Mouse (Mus musculus): ENCODE data around the gene Wdr18.

Gene Wdr18

GRCm38 (mm10) chr10:79977324-79977723 is 17.4 kb downstream of the Wdr18 start:
- no peak for DNase-seq (ENCODE audit: low spot score)

GRCm38 (mm10) chr10:79978061-79978460 is 18.1 kb downstream of the Wdr18 start:
- no peak for DNase-seq (ENCODE audit: low spot score)

- DNase-seq (ENCODE audit: low spot score), result no peak
Measured at GRCm38 (mm10) chr10:79979401-79980155, 19.6 kb downstream of the Wdr18 start.

DNA sequence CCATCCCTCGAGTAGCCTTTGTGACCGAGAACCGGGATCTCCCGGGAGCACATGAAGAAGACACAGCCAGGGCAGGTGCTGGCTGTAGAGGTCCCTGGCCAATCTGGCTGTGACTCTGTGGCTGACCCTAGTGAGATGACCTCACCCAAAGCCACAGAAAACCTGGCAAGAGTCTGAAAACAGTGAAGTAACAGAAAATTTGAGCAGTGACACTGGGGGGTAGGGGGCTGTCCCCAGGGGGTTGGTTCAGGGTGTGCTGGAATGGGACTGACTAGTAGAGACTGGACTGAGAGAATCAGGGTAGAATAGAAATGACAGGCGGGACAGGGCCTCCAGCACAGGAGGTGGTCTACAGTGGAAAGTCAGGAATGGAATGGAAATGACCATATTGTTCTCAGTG is 23.3 kb downstream of the Wdr18 start:
- DNase-seq (ENCODE audit: low spot score), result no peak

DNA sequence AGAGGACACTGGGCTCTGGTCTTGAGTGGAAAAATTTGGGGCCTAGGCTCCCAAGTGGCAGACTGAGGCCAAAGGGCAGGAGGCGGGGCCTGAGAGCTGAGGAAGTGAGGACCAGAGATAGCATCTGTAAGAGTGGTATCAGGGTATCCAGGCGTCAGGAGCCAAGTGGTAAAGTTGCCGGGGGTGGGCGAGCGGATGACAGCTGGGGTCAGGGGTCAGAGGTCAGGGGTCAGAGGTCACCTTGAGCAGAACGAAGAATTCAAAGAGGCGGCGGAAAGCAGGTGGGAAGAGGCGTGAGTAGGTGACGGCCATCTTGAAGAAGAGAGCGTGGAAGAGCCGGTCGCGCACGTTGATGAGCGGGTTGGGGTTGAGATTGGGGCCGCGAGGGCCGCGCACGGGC is 23.7 kb downstream of the Wdr18 start:
- peak; percentile 57 for DNase-seq (ENCODE audit: low spot score)

GRCm38 (mm10) chr10:79984195-79984816 is 24.4 kb downstream of the Wdr18 start, which contains the start of gene Tmem259:
Gene Tmem259 (minus strand): TSS chr10:79984330.
- peak; percentile 80 for DNase-seq (ENCODE audit: low spot score)

- peak; percentile 80 for DNase-seq (ENCODE audit: low spot score)
Measured at GRCm38 (mm10) chr10:79984871-79985270, 24.9 kb downstream of the Wdr18 start.

GRCm38 (mm10) chr10:79985334-79986231 is 25.6 kb downstream of the Wdr18 start:
- DNase-seq (ENCODE audit: low spot score), result peak; percentile 38

GRCm38 (mm10) chr10:79986232-79986878 is 26.4 kb downstream of the Wdr18 start:
- DNase-seq (ENCODE audit: low spot score), result peak; percentile 54

DNA sequence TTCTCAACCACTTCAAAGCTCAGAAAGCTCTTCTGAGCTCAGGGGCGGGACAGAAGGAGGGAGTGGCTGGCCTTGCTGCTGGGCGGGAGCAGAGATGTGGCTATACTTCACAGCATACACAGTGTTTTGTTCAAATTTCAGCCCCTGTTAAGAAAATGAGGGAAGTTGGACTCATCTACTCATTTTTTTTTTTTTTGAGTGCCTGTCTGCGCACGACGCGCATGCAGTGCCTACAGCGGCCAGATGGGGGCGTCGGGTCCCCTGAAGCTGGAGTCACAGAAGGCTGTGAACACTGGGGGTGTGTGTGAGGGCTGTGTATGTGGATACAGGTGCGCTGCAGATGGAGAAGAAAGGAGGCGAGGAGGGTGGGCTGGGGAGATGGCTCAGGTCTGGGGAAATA is 27.0 kb downstream of the Wdr18 start:
- peak; percentile 84 for DNase-seq (ENCODE audit: low spot score)

DNA sequence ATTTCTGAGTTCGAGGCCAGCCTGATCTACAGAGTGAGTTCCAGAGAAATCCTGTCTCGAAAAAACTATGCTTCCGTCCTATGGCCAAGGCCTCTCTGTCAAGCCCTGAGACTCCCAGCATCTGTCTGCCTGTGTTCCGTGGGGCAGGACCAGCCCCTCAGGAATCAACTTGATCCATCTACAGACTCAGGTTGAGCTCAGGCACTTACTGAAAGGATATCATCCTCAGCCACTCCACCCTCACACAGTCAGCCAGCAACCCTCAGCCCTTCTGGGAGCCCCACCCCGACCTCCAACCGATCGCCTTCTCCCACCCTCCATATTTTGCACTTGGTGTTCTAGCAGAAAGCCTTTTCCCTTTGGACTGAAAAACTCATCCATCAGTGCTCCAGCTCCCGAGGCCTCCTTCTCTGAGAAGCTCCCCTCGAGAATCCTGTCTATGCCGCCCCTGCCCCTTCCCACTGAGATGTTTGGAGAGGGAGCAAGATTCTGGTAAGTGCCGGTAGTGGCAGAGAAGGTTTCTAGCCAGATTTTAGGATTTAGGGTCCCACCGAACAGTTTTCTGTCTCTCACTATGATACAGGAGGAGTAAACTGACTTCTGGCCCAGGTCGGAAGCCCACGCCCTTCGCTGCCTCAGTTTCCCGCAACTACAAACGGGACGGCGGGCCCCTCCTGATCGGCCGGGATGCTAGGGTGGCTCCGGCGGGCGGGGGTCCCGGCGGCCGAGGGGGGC is 28.0 kb downstream of the Wdr18 start:
- no peak for DNase-seq (ENCODE audit: low spot score)

DNA sequence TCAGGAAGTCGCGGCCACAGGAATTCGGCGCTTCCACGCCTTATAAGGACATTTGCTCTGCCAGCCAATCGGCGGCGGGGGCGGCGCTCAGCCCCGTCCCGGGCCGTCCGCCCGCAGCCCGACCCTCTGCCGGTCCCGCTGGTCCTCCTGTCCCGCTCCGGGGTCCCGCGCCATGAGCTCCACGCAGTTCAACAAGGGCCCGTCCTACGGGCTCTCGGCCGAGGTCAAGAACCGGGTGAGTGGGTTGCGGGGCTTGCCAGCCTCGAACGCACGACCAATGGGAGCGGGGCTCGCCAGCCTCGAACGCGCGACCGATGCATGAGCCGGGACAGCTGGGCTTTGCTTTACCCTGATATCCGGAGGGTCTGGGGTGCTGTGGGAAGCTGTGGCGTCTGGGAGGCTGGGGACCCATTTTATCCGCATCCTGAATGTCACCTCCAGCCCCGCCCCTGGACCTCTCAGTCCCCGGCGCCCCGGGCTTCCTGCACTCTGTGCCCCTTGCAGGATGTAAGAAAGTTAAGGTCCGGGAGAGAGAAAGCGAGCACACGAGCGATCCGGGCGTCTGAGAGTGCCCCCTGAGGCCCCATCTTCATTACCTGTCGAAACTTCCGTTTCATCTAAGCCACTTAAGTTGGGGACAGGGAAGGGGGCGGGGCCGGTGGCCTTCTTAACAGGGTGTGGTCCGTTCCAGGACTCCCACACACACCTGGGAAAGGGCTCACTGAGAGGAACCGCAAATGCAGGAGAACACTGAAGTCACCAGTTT is 28.7 kb downstream of the Wdr18 start, which contains the start of gene Cnn2:
Gene Cnn2 (plus strand): TSS at position 79 of the 766 bp plus-strand sequence.
- peak; percentile 61 for DNase-seq (ENCODE audit: low spot score)

- no peak for DNase-seq (ENCODE audit: low spot score)
Measured at GRCm38 (mm10) chr10:79989272-79989786, 29.4 kb downstream of the Wdr18 start.

DNA sequence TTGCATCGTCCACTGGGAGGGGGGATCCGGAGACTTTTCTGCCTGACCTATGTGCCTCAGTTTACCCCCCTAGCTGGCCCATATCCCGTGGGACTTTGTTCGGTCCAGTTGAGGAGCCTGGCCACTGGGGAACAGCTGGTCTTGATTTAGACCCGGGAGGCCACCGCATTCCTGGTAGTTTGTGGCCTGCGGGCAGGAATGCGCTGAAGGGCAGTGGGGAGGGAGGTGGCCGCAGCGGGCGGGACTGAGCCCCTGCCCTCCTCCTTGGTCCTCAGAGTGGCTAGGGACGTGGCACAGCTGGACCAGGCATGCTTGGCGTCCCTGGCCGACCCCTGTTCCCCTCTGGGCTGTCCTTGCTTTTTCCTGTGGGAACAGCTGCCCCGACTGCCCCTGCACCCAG is 29.9 kb downstream of the Wdr18 start:
- no peak for DNase-seq (ENCODE audit: low spot score)

DNA sequence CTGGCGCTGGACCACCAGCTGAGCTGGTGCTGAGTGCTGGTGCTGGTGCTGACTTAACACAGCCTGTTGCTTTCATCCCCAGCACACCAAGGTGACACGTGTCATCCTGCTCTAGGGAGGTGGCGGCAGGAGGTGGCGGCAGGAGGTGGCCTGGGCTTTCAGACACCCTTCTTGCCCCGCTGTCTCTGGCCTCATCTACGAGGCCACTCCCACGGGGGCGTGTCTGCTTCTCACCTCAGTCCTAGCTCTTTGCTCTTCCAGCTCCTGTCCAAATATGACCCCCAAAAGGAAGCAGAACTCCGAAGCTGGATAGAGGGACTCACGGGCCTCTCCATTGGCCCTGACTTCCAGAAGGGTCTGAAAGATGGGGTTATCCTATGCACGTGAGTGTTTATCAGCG is 31.1 kb downstream of the Wdr18 start:
- DNase-seq (ENCODE audit: low spot score), result no peak

GRCm38 (mm10) chr10:79991548-79991947 is 31.6 kb downstream of the Wdr18 start:
- DNase-seq (ENCODE audit: low spot score), result no peak

- no peak for DNase-seq (ENCODE audit: low spot score)
Measured at GRCm38 (mm10) chr10:79994397-79995115, 34.6 kb downstream of the Wdr18 start.

GRCm38 (mm10) chr10:79995636-79996035 is 35.7 kb downstream of the Wdr18 start:
- DNase-seq (ENCODE audit: low spot score), result no peak

GRCm38 (mm10) chr10:79996272-79997033 is 36.5 kb downstream of the Wdr18 start, which contains the start of gene Abca7:
Gene Abca7 (plus strand): TSS chr10:79996494.
- DNase-seq (ENCODE audit: low spot score), result peak; percentile 97
